Mouse (Mus musculus): ENCODE data around the gene Pdpk1.

- TF ChIP-seq CTCF (IDR thresholded peaks at IDR 0.05; ENCODE audit: borderline replicate concordance, control insufficient read depth, extremely low read depth, insufficient read depth, low read length, poor library complexity) (no peak), POLR2A (IDR thresholded peaks at IDR 0.05; ENCODE audit: control insufficient read depth, extremely low read depth, insufficient read depth, low read length, poor library complexity) (no peak)
Observed at GRCm38 (mm10) chr17:24155742-24156141, 5.0 kb upstream of the Pdpk1 start.
